Mouse (Mus musculus) E14TG2a.4 (cell line): ENCODE measurements around the gene Sav1.

ENCODE experiments used
- CTCF ChIP-seq: conservative IDR thresholded peaks from 2 replicates; pipeline ENCODE4 v1.5.1; 2014; ENCODE audit warnings: low read length
- NANOG ChIP-seq: IDR thresholded peaks from 2 replicates; pipeline ENCODE4 v1.6.1; 2014; ENCODE audit warnings: borderline replicate concordance, low read length, mixed read lengths
- POU5F1 ChIP-seq: IDR thresholded peaks from 2 replicates; pipeline ENCODE4 v1.6.1; 2014; ENCODE audit warnings: low read length, borderline replicate concordance

DNA sequence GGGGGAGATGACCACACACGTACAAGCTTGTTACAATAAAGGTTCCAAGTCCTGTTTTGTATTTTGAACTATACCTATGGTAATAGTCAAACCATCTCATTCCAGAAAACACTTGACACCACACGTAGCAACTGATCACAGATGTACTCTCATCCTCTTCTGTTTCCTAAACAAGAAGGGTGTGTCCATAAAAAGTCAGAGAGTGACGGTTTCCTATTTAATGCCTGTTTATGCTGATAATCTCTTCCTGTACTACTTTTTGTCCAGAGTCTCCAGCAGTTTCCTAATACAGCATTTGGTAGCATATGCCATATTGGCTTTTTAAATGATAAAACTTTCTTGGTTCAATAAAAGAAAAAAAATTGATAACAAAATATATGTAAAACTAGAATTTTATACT is 21.2 kb downstream of the Sav1 start:
- no peak for TF ChIP-seq CTCF
- no peak for TF ChIP-seq NANOG
- TF ChIP-seq POU5F1: no peak
